Mouse (Mus musculus): ENCODE results near the gene Mboat1. TPM values are rescaled to one million over a fixed set of nuclear protein-coding genes. Genes with fewer than 3 reads are reported as not detected.

Mboat1 gene
- polyA plus RNA-seq, 1 experiment from 2014 or later, result 13.5 TPM

DNA sequence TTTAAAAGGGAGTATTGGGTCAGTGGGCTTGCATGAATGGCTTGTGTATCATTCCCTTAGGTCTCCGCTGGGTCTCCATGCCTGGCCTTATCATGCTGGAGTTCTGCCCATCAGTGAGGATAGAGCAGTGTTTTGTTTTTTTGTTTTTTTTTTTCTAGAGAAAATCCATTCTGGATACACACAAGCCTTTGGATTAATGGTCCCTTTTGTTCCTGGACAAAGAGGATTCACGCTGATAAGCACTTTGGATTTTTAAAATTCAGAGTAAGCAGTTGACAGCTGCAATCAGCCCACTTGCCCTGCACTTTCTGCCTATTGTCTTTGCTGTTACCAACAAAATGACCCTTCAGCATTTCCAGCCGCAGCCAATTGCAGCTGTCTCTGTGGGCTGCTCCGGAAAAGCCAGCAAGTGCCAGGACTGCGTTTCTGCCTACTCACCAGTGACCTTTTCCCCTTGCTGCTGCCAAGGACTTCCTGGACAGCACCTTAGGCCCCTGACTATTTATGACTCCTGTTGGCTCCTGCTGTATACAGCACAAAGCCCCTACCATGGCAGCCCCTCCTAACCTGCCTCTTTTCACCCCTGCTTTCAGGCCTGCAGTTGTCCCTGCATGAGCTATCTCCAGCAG is 117.5 kb downstream of the Mboat1 start:
- H3K27me3 ChIP-seq, result no peaks in the 10 kb centered on the region
- H3K9me3 ChIP-seq, result no peaks in the 10 kb centered on the region
- no peak overlapping the region for H3K4me2 ChIP-seq
- no peaks in the 10 kb centered on the region for H3K4me1 ChIP-seq
- no peaks in the 10 kb centered on the region for H3K36me3 ChIP-seq
- WGBS, result 34% methylated on average over 5 of the region's 5 CpGs
- H3K9ac ChIP-seq, result no peak overlapping the region
- H3K4me3 ChIP-seq, result no peak overlapping the region
- ATAC-seq (ENCODE audit: insufficient number of reproducible peaks, insufficient read depth, low FRiP score, low TSS enrichment, low read depth), result no peak
- no peak overlapping the region for H3K27ac ChIP-seq

DNA sequence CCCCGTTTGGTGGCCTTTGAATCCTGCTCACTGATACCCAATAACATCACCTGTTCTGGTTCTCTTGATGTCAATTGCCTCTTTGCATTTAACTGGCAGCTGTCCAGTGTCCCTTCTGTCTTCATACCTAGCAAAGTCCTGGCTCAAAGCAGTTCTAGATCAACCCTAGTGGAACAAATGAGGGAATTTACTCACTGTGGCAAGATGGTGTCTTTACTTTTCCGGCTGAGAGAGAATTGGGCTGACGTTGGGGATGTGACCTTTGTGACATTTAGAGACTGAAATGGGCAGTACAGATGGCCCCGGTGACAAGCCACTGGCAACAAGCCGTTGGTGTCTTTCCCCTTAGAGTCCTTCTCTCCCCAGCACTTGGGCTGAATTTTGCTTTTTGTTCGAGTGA is 118.1 kb downstream of the Mboat1 start:
- Histone ChIP-seq H3K4me1 (no peaks in the 10 kb centered on the region), H3K27me3 (no peaks in the 10 kb centered on the region), H3K27ac (no peak overlapping the region), H3K9ac (no peak overlapping the region), H3K9me3 (no peaks in the 10 kb centered on the region), H3K36me3 (no peaks in the 10 kb centered on the region), H3K4me3 (no peak overlapping the region), H3K4me2 (no peak overlapping the region)
- no peak for ATAC-seq (ENCODE audit: insufficient number of reproducible peaks, insufficient read depth, low FRiP score, low TSS enrichment, low read depth)
- WGBS, result 55% methylated on average over 6 of the region's 6 CpGs

- WGBS, result 59% methylated on average over 10 of the region's 10 CpGs
- Histone ChIP-seq H3K27ac (no peak overlapping the region), H3K4me3 (no peak overlapping the region), H3K9ac (no peak overlapping the region), H3K4me1 (no peaks in the 10 kb centered on the region), H3K36me3 (no peaks in the 10 kb centered on the region), H3K27me3 (no peaks in the 10 kb centered on the region), H3K4me2 (no peak overlapping the region), H3K9me3 (no peaks in the 10 kb centered on the region)
- no peak for ATAC-seq (ENCODE audit: insufficient number of reproducible peaks, insufficient read depth, low FRiP score, low TSS enrichment, low read depth)
Measured at GRCm38 (mm10) chr13:30258802-30259201, 122.5 kb downstream of the Mboat1 start.

GRCm38 (mm10) chr13:30259326-30259725 is 123.0 kb downstream of the Mboat1 start:
- 84% methylated on average over 9 of the region's 9 CpGs for WGBS
- Histone ChIP-seq H3K36me3 (no peaks in the 10 kb centered on the region), H3K9me3 (no peaks in the 10 kb centered on the region), H3K4me2 (no peak overlapping the region), H3K27ac (no peak overlapping the region), H3K4me3 (no peak overlapping the region), H3K4me1 (no peaks in the 10 kb centered on the region), H3K27me3 (no peaks in the 10 kb centered on the region), H3K9ac (no peak overlapping the region)
- ATAC-seq (ENCODE audit: insufficient number of reproducible peaks, insufficient read depth, low FRiP score, low TSS enrichment, low read depth), result no peak

DNA sequence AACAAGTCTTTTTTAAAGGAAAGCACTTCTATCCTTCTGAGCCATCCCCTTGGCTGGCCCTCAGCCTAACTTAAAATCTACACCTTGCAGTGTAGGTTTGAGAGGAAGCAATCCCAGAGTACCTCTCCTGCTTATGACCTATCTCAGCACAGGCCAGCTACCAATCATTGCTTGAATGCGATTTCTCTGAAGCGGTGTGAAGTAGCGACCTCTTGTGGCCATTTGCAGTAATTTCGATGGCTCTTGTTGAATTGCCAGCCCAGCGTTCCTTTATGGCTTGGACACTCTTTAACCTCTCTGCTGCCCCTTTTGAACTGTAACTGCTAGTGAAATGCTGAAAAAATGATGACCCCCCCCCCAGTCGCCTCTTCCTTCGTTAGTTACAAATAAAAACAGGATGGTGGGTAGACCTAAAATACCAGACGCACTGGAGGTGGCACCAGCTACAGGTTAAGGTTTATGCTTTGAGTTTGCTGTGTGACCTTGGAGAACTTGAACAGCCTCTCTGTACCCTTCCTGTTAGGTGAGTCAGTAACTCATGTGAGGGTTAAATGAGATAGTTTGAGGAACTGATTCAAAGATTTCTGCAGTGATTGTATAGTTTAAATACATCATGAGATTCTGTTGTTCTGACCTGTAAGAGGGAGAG is 123.7 kb downstream of the Mboat1 start:
- no peak overlapping the region for H3K27ac ChIP-seq
- H3K9me3 ChIP-seq, result no peaks in the 10 kb centered on the region
- ATAC-seq (ENCODE audit: insufficient number of reproducible peaks, insufficient read depth, low FRiP score, low TSS enrichment, low read depth), result no peak
- WGBS, result 10% methylated on average over 8 of the region's 8 CpGs
- no peak overlapping the region for H3K9ac ChIP-seq
- no peaks in the 10 kb centered on the region for H3K27me3 ChIP-seq
- H3K4me3 ChIP-seq, result no peak overlapping the region
- H3K4me1 ChIP-seq, result no peaks in the 10 kb centered on the region
- no peaks in the 10 kb centered on the region for H3K36me3 ChIP-seq
- H3K4me2 ChIP-seq, result no peak overlapping the region

- no peak overlapping the region for H3K4me2 ChIP-seq
- H3K27me3 ChIP-seq, result no peaks in the 10 kb centered on the region
- H3K4me3 ChIP-seq, result no peak overlapping the region
- H3K27ac ChIP-seq, result no peak overlapping the region
- H3K4me1 ChIP-seq, result no peaks in the 10 kb centered on the region
- no peak overlapping the region for H3K9ac ChIP-seq
- ATAC-seq (ENCODE audit: insufficient number of reproducible peaks, insufficient read depth, low FRiP score, low TSS enrichment, low read depth), result no peak
- 80% methylated on average over 2 of the region's 2 CpGs for WGBS
- H3K36me3 ChIP-seq, result no peaks in the 10 kb centered on the region
- H3K9me3 ChIP-seq, result 0 out of 2 replicates have a peak, but pooled peaks cover under 1% of the 10 kb centered on the region
Measured at GRCm38 (mm10) chr13:30263681-30264080, 127.4 kb downstream of the Mboat1 start.

DNA sequence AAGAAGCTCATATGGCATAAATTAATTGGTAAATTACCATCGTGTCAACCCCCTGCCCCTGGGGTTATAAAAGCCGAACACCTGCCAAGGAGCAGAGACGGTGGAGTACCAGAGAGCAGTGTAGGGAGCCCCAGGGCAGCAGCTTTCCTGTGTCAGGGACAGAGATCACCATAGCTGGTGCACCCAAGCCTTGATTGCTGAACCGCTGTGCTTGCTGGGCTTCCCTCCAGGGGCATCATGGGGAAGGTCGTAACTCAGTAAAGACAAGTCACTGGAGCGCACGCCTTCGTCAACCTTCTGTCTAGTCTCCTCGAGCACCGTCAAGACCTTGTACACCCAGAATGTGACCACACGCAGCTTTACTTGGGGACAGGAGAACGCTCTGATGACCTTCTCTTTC is 128.0 kb downstream of the Mboat1 start:
- H3K27me3 ChIP-seq, result no peaks in the 10 kb centered on the region
- ATAC-seq (ENCODE audit: insufficient number of reproducible peaks, insufficient read depth, low FRiP score, low TSS enrichment, low read depth), result no peak
- H3K9ac ChIP-seq, result no peak overlapping the region
- H3K4me3 ChIP-seq, result no peak overlapping the region
- peaks cover 6% of the 10 kb centered on the region; the same call in 1 of the 2 replicates for H3K9me3 ChIP-seq
- H3K4me2 ChIP-seq, result no peak overlapping the region
- H3K36me3 ChIP-seq, result no peaks in the 10 kb centered on the region
- H3K4me1 ChIP-seq, result no peaks in the 10 kb centered on the region
- H3K27ac ChIP-seq, result no peak overlapping the region
- WGBS, result 70% methylated on average over 12 of the region's 12 CpGs

GRCm38 (mm10) chr13:30264765-30265164 is 128.5 kb downstream of the Mboat1 start:
- Histone ChIP-seq H3K9me3 (peaks cover 8% of the 10 kb centered on the region; the same call in 1 of the 2 replicates), H3K4me1 (no peaks in the 10 kb centered on the region), H3K27me3 (no peaks in the 10 kb centered on the region), H3K4me3 (no peak overlapping the region), H3K9ac (no peak overlapping the region), H3K4me2 (no peak overlapping the region), H3K36me3 (no peaks in the 10 kb centered on the region), H3K27ac (no peak overlapping the region)
- 66% methylated on average over 5 of the region's 5 CpGs for WGBS
- no peak for ATAC-seq (ENCODE audit: insufficient number of reproducible peaks, insufficient read depth, low FRiP score, low TSS enrichment, low read depth)

DNA sequence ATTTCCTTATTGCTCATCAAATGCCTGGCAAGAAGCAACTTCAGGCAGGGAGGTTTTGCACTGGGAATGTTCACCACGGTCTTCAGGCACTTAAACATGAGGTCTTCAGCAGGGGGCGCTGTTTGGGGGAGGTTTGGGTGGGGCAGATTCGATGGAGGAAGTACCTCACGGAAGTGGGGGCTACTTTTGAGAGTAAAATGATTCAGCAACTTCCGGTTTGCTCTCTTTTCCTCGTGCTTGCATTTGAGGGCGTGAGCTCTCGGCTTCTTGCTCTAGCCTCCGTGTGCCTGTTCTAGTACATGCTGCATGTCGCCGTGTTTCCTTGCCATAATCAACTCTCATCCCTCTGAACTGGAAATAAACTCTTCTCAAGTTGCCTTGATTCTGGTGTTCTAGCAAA is 129.7 kb downstream of the Mboat1 start:
- 91% methylated on average over 11 of the region's 11 CpGs for WGBS

GRCm38 (mm10) chr13:30272040-30272686 is 135.9 kb downstream of the Mboat1 start:
- Histone ChIP-seq H3K9me3 (peaks cover 8% of the 10 kb centered on the region; the same call in 1 of the 2 replicates), H3K27ac (no peak overlapping the region), H3K27me3 (no peaks in the 10 kb centered on the region), H3K36me3 (no peaks in the 10 kb centered on the region), H3K4me2 (no peak overlapping the region), H3K9ac (no peak overlapping the region), H3K4me3 (no peak overlapping the region), H3K4me1 (no peaks in the 10 kb centered on the region)
- WGBS, result 13% methylated on average over 6 of the region's 6 CpGs
- no peak for ATAC-seq (ENCODE audit: insufficient number of reproducible peaks, insufficient read depth, low FRiP score, low TSS enrichment, low read depth)

More for the DNA sequence above, 129.7 kb downstream of the Mboat1 start:
- H3K27me3 ChIP-seq, result no peaks in the 10 kb centered on the region
- peaks cover 8% of the 10 kb centered on the region; the same call in 1 of the 2 replicates for H3K9me3 ChIP-seq
- no peak for ATAC-seq (ENCODE audit: insufficient number of reproducible peaks, insufficient read depth, low FRiP score, low TSS enrichment, low read depth)
- no peak overlapping the region for H3K27ac ChIP-seq
- H3K4me3 ChIP-seq, result no peak overlapping the region
- no peaks in the 10 kb centered on the region for H3K36me3 ChIP-seq
- H3K4me2 ChIP-seq, result no peak overlapping the region
- H3K4me1 ChIP-seq, result no peaks in the 10 kb centered on the region
- H3K9ac ChIP-seq, result no peak overlapping the region

Measured in embryonic facial prominence, embryonic 13.5 days (tissue).